Mouse (Mus musculus) small intestine, adult 2 months (tissue): Measurements from ENCODE around the gene Coq8b. TPM values are rescaled to one million over a fixed set of nuclear protein-coding genes. Genes with fewer than 3 reads are reported as not detected.
A peak's percentile ranks its signal among the peaks of the same experiment; 100 is the strongest.

Source experiments
- H3K27ac ChIP-seq: fragments of 200-500 bp; 2 replicates; pipeline ENCODE4 v1.5.1; 2012; ENCODE audit warnings: low read depth, low read length, control low read depth, inconsistent platforms; ENCODE audit not compliant: insufficient read depth
- H3K27me3 ChIP-seq: fragments of 200-500 bp; 2 replicates; pipeline ENCODE4 v1.6.1; 2012; ENCODE audit warnings: mild to moderate bottlenecking, moderate library complexity, low read length, inconsistent platforms; ENCODE audit not compliant: control insufficient read depth, insufficient read depth
- H3K36me3 ChIP-seq: fragments of 200-500 bp; 2 replicates; pipeline ENCODE4 v1.6.1; 2012; ENCODE audit warnings: mild to moderate bottlenecking, low read length, control low read depth, inconsistent platforms; ENCODE audit not compliant: control insufficient read depth, insufficient read depth
- H3K4me1 ChIP-seq: fragments of 200-500 bp; 2 replicates; pipeline ENCODE4 v1.6.1; 2012; ENCODE audit warnings: low read length, inconsistent platforms, mixed read lengths; ENCODE audit not compliant: control insufficient read depth, insufficient read depth, insufficient read length
- H3K4me3 ChIP-seq: fragments of 200-500 bp; 2 replicates; pipeline ENCODE4 v1.5.1; 2012; ENCODE audit warnings: low read depth, mild to moderate bottlenecking, control low read depth, inconsistent platforms, low read length, moderate library complexity
- CTCF ChIP-seq: fragments of 200-500 bp; IDR thresholded peaks from 2 replicates; pipeline ENCODE4 v1.5.1; 2012; ENCODE audit warnings: low read depth, mild to moderate bottlenecking, control low read depth, inconsistent platforms, low read length, moderate library complexity, mixed read lengths; ENCODE audit not compliant: insufficient replicate concordance, insufficient read length; ENCODE audit errors: extremely low read depth
- POLR2A ChIP-seq: fragments of 200-500 bp; IDR thresholded peaks from 2 replicates; pipeline ENCODE4 v1.6.1; 2012; ENCODE audit warnings: low read depth, mild to moderate bottlenecking, control low read depth, inconsistent platforms, low read length, moderate library complexity
- WGBS: fragments of 180-500 bp; shearing (Covaris S2); methylation state at CpG from one replicate; pipeline ENCODE4 v1.1.7; 2018; 5-methylcytosine and 5-hydroxymethylcytosine counted together
- polyA plus RNA-seq: library from polyadenylated mRNA; depleted of rRNA; stranded (reverse); fragments of >200 nt; gene quantifications from 2 replicates; pipeline ENCODE4 v1.2.3, GENCODE M21; 2012

Coq8b gene
- polyA plus RNA-seq, 1 experiment = 60.7 TPM

- Histone ChIP-seq H3K27me3 (no peaks in the 10 kb centered on the region), H3K4me1 (peaks cover 27% of the 10 kb centered on the region), H3K36me3 (no peaks in the 10 kb centered on the region), H3K4me3 (peak overlapping the region; percentile 79), H3K27ac (peak overlapping the region; percentile 84)
- 7% methylated on average over 6 of the region's 6 CpGs for WGBS
- TF ChIP-seq CTCF = no peak
- no peak for TF ChIP-seq POLR2A
Observed at GRCm38 (mm10) chr7:27228865-27229264, 4.0 kb upstream of the Coq8b start.

- Histone ChIP-seq H3K4me3 (no peak overlapping the region), H3K27me3 (no peaks in the 10 kb centered on the region), H3K4me1 (peaks cover 14% of the 10 kb centered on the region), H3K27ac (no peak overlapping the region), H3K36me3 (no peaks in the 10 kb centered on the region)
- WGBS = 66% methylated on average over 4 of the region's 4 CpGs
- TF ChIP-seq CTCF = peak; percentile 47; the same call in 1 of the 2 replicates
- no peak for TF ChIP-seq POLR2A
Observed at GRCm38 (mm10) chr7:27230781-27231180, 2.0 kb upstream of the Coq8b start.

- no peak for TF ChIP-seq CTCF
- no peak for TF ChIP-seq POLR2A
- Histone ChIP-seq H3K4me3 (no peak overlapping the region), H3K27me3 (no peaks in the 10 kb centered on the region), H3K27ac (peak overlapping the region; percentile 28), H3K36me3 (no peaks in the 10 kb centered on the region), H3K4me1 (peaks cover 11% of the 10 kb centered on the region)
- WGBS = 54% methylated on average over 7 of the region's 7 CpGs
Observed at GRCm38 (mm10) chr7:27231693-27232331, 1.0 kb upstream of the Coq8b start.

GRCm38 (mm10) chr7:27233300-27233699, 477 bp downstream of the Coq8b start:
- TF ChIP-seq CTCF = no peak
- TF ChIP-seq POLR2A = no peak
- H3K4me1 ChIP-seq = peaks cover 11% of the 10 kb centered on the region
- H3K27me3 ChIP-seq = no peaks in the 10 kb centered on the region
- H3K4me3 ChIP-seq = peak overlapping the region; percentile 75
- no peaks in the 10 kb centered on the region for H3K36me3 ChIP-seq
- H3K27ac ChIP-seq = no peak overlapping the region
- WGBS = under 1% methylated on average over 6 of the region's 6 CpGs

- Histone ChIP-seq H3K4me1 (peaks cover 11% of the 10 kb centered on the region), H3K4me3 (no peak overlapping the region), H3K36me3 (peaks cover 5% of the 10 kb centered on the region; the same call in 1 of the 2 replicates), H3K27me3 (no peaks in the 10 kb centered on the region), H3K27ac (no peak overlapping the region)
- WGBS = 91% methylated on average over 2 of the region's 2 CpGs
- TF ChIP-seq CTCF (no peak), POLR2A (no peak)
Observed at GRCm38 (mm10) chr7:27235726-27236125, 2.9 kb downstream of the Coq8b start.

- TF ChIP-seq POLR2A (no peak), CTCF (no peak; the same call in 1 of the 2 replicates)
- 76% methylated on average over 2 of the region's 2 CpGs for WGBS
- peaks cover 13% of the 10 kb centered on the region for H3K36me3 ChIP-seq
- H3K4me3 ChIP-seq = no peak overlapping the region
- H3K27me3 ChIP-seq = no peaks in the 10 kb centered on the region
- H3K4me1 ChIP-seq = peaks cover 7% of the 10 kb centered on the region
- no peak overlapping the region for H3K27ac ChIP-seq
Observed at GRCm38 (mm10) chr7:27237527-27237926, 4.7 kb downstream of the Coq8b start.

GRCm38 (mm10) chr7:27238568-27238967, 5.7 kb downstream of the Coq8b start:
- H3K27ac ChIP-seq = no peak overlapping the region
- TF ChIP-seq POLR2A (no peak), CTCF (no peak)
- H3K36me3 ChIP-seq = peaks cover 18% of the 10 kb centered on the region
- H3K4me3 ChIP-seq = no peak overlapping the region
- WGBS = 84% methylated on average over 5 of the region's 5 CpGs
- H3K27me3 ChIP-seq = no peaks in the 10 kb centered on the region
- peaks cover 3% of the 10 kb centered on the region; the same call in 1 of the 2 replicates for H3K4me1 ChIP-seq
